Mouse (Mus musculus) CH12.LX (cell line): Measurements from ENCODE around the gene Tas2r119. TPM values are rescaled to one million over a fixed set of nuclear protein-coding genes. Genes with fewer than 3 reads are reported as not detected.
"Not testable (repeated sequence)": the region's sequence is repeated elsewhere in the genome, so short reads cannot be mapped to it uniquely, and the experiment has no call there.

Source experiments
- DNase-seq: peaks from one replicate; pipeline ENCODE4 v3.0.0-alpha.2; 2013; ENCODE audit errors: extremely low read depth
- H3K27ac ChIP-seq: 2 replicates; pipeline ENCODE4 v1.5.1; 2012; ENCODE audit warnings: low read depth, mild to moderate bottlenecking, control low read depth, moderate library complexity; ENCODE audit not compliant: insufficient read depth
- H3K27me3 ChIP-seq: replicated peaks from 2 replicates; pipeline ENCODE3; 2012; ENCODE audit warnings: inconsistent platforms
- H3K36me3 ChIP-seq, 2 experiments: replicated peaks in 1 of 2; 2 replicates each; pipeline versions ENCODE3 to v1.6.1; 2012; ENCODE audit warnings: inconsistent platforms in 1 of 2, low read length in 1 of 2, mild to moderate bottlenecking in 1 of 2, mixed read lengths in 1 of 2, moderate library complexity in 1 of 2; ENCODE audit not compliant: control insufficient read depth in 1 of 2, insufficient read depth in 1 of 2
- H3K4me1 ChIP-seq, 2 experiments: 2 replicates each; pipeline ENCODE4 v1.6.1; 2012; ENCODE audit warnings: inconsistent platforms in 1 of 2, moderate library complexity in 1 of 2; ENCODE audit not compliant: insufficient read depth in 2 of 2, control insufficient read depth in 1 of 2
- H3K4me2 ChIP-seq: 2 replicates; pipeline ENCODE4 v1.6.1; 2012; ENCODE audit warnings: low read depth, mild to moderate bottlenecking, control low read depth; ENCODE audit not compliant: poor library complexity, insufficient read depth, severe bottlenecking
- H3K4me3 ChIP-seq, 3 experiments: fragments of 150-350 bp in 1 of 3; sonication (generic) in 1 of 3; replicated peaks in 1 of 3; 2 replicates each; pipeline versions ENCODE3 to v1.5.1; 2011 to 2012; ENCODE audit warnings: low read depth in 2 of 3, low read length in 2 of 3, mild to moderate bottlenecking in 2 of 3, moderate library complexity in 2 of 3, control low read depth in 1 of 3, improper control_type of control experiment in 1 of 3, inconsistent platforms in 1 of 3, mixed read lengths in 1 of 3; ENCODE audit not compliant: poor library complexity in 1 of 3
- H3K79me2 ChIP-seq: replicated peaks from 2 replicates; pipeline ENCODE4 v1.6.1; 2012; ENCODE audit warnings: mild to moderate bottlenecking, moderate library complexity; ENCODE audit not compliant: control insufficient read depth, poor library complexity, insufficient read depth, severe bottlenecking; ENCODE audit errors: extremely low read depth
- H3K9ac ChIP-seq: 2 replicates; pipeline ENCODE4 v1.6.1; 2012; ENCODE audit warnings: low read depth, mild to moderate bottlenecking, control low read depth, moderate library complexity; ENCODE audit not compliant: insufficient read depth
- H3K9me3 ChIP-seq: replicated peaks from 2 replicates; pipeline ENCODE3; 2012; ENCODE audit warnings: low read length, inconsistent platforms, mixed read lengths
- CHD1 ChIP-seq: IDR thresholded peaks from 2 replicates; pipeline ENCODE4 v1.6.1; 2012; ENCODE audit warnings: low read depth, low read length, improper control_type of control experiment, inconsistent platforms
- CHD2 ChIP-seq: IDR thresholded peaks from 2 replicates; pipeline ENCODE4 v1.6.1; 2011; ENCODE audit warnings: low read length, improper control_type of control experiment
- E2F4 ChIP-seq: IDR thresholded peaks from 2 replicates; pipeline ENCODE4 v1.6.1; 2011; ENCODE audit warnings: low read depth, low read length, improper control_type of control experiment; ENCODE audit not compliant: insufficient replicate concordance
- ETS1 ChIP-seq: conservative IDR thresholded peaks from 2 replicates; pipeline ENCODE4 v1.6.1; 2012; ENCODE audit warnings: low read depth, mild to moderate bottlenecking, inconsistent platforms, low read length, improper control_type of control experiment, moderate library complexity
- GABPA ChIP-seq: IDR thresholded peaks from 2 replicates; pipeline ENCODE4 v1.6.1; 2012; ENCODE audit warnings: low read depth, low read length, improper control_type of control experiment, inconsistent platforms; ENCODE audit not compliant: insufficient replicate concordance
- HCFC1 ChIP-seq: IDR thresholded peaks from 2 replicates; pipeline ENCODE4 v1.6.1; 2012; ENCODE audit warnings: low read depth, mild to moderate bottlenecking, inconsistent platforms, low read length, improper control_type of control experiment
- JUND ChIP-seq: conservative IDR thresholded peaks from 2 replicates; pipeline ENCODE4 v1.6.1; 2011; ENCODE audit warnings: low read depth, low read length, improper control_type of control experiment
- KAT2A ChIP-seq: IDR thresholded peaks from 2 replicates; pipeline ENCODE4 v1.6.1; 2012; ENCODE audit warnings: low read length, improper control_type of control experiment, inconsistent platforms; ENCODE audit not compliant: insufficient replicate concordance
- NELFE ChIP-seq: IDR thresholded peaks from 2 replicates; pipeline ENCODE4 v1.6.1; 2011; ENCODE audit warnings: low read depth, low read length, improper control_type of control experiment
- NRF1 ChIP-seq: IDR thresholded peaks from 2 replicates; pipeline ENCODE4 v1.6.1; 2014; ENCODE audit warnings: low read depth, mild to moderate bottlenecking, inconsistent platforms, low read length, improper control_type of control experiment, moderate library complexity
- RCOR1 ChIP-seq: conservative IDR thresholded peaks from 2 replicates; pipeline ENCODE4 v1.6.1; 2012; ENCODE audit warnings: low read depth, mild to moderate bottlenecking, inconsistent platforms, low read length, improper control_type of control experiment
- SIN3A ChIP-seq: IDR thresholded peaks from 2 replicates; pipeline ENCODE4 v1.6.1; 2012; ENCODE audit warnings: low read length, improper control_type of control experiment, inconsistent platforms
- SMC3 ChIP-seq: IDR thresholded peaks from 2 replicates; pipeline ENCODE4 v1.6.1; 2011; ENCODE audit warnings: low read depth, low read length, improper control_type of control experiment
- TBP ChIP-seq: conservative IDR thresholded peaks from 2 replicates; pipeline ENCODE4 v1.6.1; 2011; ENCODE audit warnings: low read depth, low read length, improper control_type of control experiment
- TCF12 ChIP-seq: IDR thresholded peaks from 2 replicates; pipeline ENCODE4 v1.6.1; 2014; ENCODE audit warnings: low read depth, mild to moderate bottlenecking, inconsistent platforms, low read length, improper control_type of control experiment
- UBTF ChIP-seq: IDR thresholded peaks from 2 replicates; pipeline ENCODE4 v1.6.1; 2012; ENCODE audit warnings: low read depth, mild to moderate bottlenecking, inconsistent platforms, low read length, improper control_type of control experiment, moderate library complexity
- USF1 ChIP-seq: IDR thresholded peaks from 2 replicates; pipeline ENCODE4 v1.6.1; 2014; ENCODE audit warnings: low read depth, mild to moderate bottlenecking, inconsistent platforms, low read length, improper control_type of control experiment
- ZC3H11A ChIP-seq: IDR thresholded peaks from 2 replicates; pipeline ENCODE4 v1.6.1; 2012; ENCODE audit warnings: low read depth, mild to moderate bottlenecking, inconsistent platforms, low read length, improper control_type of control experiment
- dilution Hi-C: fragments of 300-500 bp; cut with MboI; formaldehyde crosslinking; loops from 2 replicates; pipeline ENCODE4 v1.14.3; 2020; ENCODE audit warnings: low sequenced_read_pairs; ENCODE audit not compliant: extremely low pct_unique_long_range_greater_than_20kb, extremely low pct_ligation_motif_present
- in situ Hi-C: fragments of 300-500 bp; cut with MboI; formaldehyde crosslinking; loops from 3 replicates; pipeline ENCODE4 v1.14.3; 2019; ENCODE audit warnings: low sequenced_read_pairs, low pct_ligation_motif_present, low pct_unique_long_range_greater_than_20kb, mixed read lengths
- polyA plus RNA-seq: library from polyadenylated mRNA; unstranded; fragments of >175 nt; gene quantifications from 2 replicates; pipeline ENCODE4 v1.2.1, GENCODE M21; 2012; ENCODE audit warnings: low read depth; ENCODE audit not compliant: insufficient read length
- total RNA-seq, 2 experiments: library from RNA; depleted of rRNA; stranded (reverse); fragments of 300-350 nt in 1 of 2; fragments of >200 nt in 1 of 2; gene quantifications; 2 replicates each; pipeline ENCODE4 v1.2.3; 2012 to 2014

The Tas2r119 gene
- total and polyA plus RNA-seq, 3 experiments: not detected

GRCm38 (mm10) chr15:32204908-32205307, 27.8 kb downstream of the Tas2r119 start:
- Histone ChIP-seq H3K27me3 (no peaks in the 10 kb centered on the region), H3K4me2 (no peak overlapping the region), H3K36me3 (no peaks in the 10 kb centered on the region), H3K9me3 (no peaks in the 10 kb centered on the region), H3K27ac (no peak overlapping the region), H3K79me2 (no peaks in the 10 kb centered on the region), H3K4me1 (peaks cover 0 to 5% of the 10 kb centered on the region in 2 experiments; a peak in 1 of 4 replicates), H3K4me3 (no peak overlapping the region), H3K9ac (no peak overlapping the region)
- no peak for DNase-seq
- in situ Hi-C loops: no loop called here
- dilution Hi-C loops: no loop called here
- TF ChIP-seq NRF1 (no peak), ZC3H11A (no peak), SIN3A (no peak), KAT2A (no peak), CHD1 (no peak), CHD2 (no peak), UBTF (no peak), GABPA (no peak), NELFE (no peak), RCOR1 (no peak), ETS1 (no peak), USF1 (no peak), SMC3 (no peak), E2F4 (no peak), TCF12 (no peak), TBP (no peak), HCFC1 (no peak), JUND (no peak)
- TF ChIP-seq, all 38 proteins: peak for 0

GRCm38 (mm10) chr15:32214687-32215086, 37.6 kb downstream of the Tas2r119 start:
- H3K4me2 ChIP-seq, H3K9ac ChIP-seq, H3K9me3 ChIP-seq, H3K27me3 ChIP-seq, H3K36me3 ChIP-seq, H3K4me1 ChIP-seq, DNase-seq, H3K79me2 ChIP-seq, in situ Hi-C loops, dilution Hi-C loops, H3K27ac ChIP-seq, H3K4me3 ChIP-seq: not testable (repeated sequence)
